8 mouse cellular contexts compared by ENCODE assay signal in genomic region chr5:101688581-101688980, GRCm38 (mm10). TPM values are rescaled to one million over a fixed set of nuclear protein-coding genes. Genes with fewer than 3 reads are reported as not detected.
DNase-seq lines count a peak whose midpoint lies in the region; ATAC-seq lines count a peak whose summit lies in the region.

No protein-coding gene starts in this region.

- peak; percentile 57 for DNase-seq in kidney, postnatal 10 days
- DNase-seq in kidney, postnatal 14 days: no peak
- peak; percentile 84 for DNase-seq in embryo, embryonic 11 days
- peak; percentile 83 for DNase-seq in hindbrain, embryonic 11.5 days (ENCODE audit: low spot score)
- DNase-seq in urinary bladder, postnatal 4 days (ENCODE audit: low spot score in 2 of 2): no peak
- no peak for DNase-seq in thymus, postnatal 14 days
- DNase-seq in natural killer cell, adult 2 months (ENCODE audit: low spot score in 2 of 2): no peak

- no peak overlapping the region; the same call in 1 of the 2 replicates for H3K4me2 ChIP-seq in hindbrain, embryonic 11.5 days (replicated peaks; ENCODE audit: low read depth, low read length)

- ATAC-seq in hindbrain, embryonic 11.5 days (ENCODE audit: low FRiP score): peak; percentile 68; the same call in 1 of the 2 replicates
- ATAC-seq in megakaryocyte progenitor cell, adult 5-6 weeks (replicated peaks; ENCODE audit: poor library complexity): peak; percentile 70

- H3K4me1 ChIP-seq in hindbrain, embryonic 11.5 days (replicated peaks; ENCODE audit: control insufficient read depth, insufficient read depth, low read length): no peaks in the 10 kb centered on the region

- H3K27ac ChIP-seq in hindbrain, embryonic 11.5 days (ENCODE audit: low read depth, low read length): no peak overlapping the region

- no peaks in the 10 kb centered on the region for H3K27me3 ChIP-seq in hindbrain, embryonic 11.5 days (ENCODE audit: control insufficient read depth, insufficient read depth, low read length)

- no peak overlapping the region for H3K4me3 ChIP-seq in hindbrain, embryonic 11.5 days (ENCODE audit: low read depth, low read length)

- H3K9ac ChIP-seq in hindbrain, embryonic 11.5 days (ENCODE audit: low read depth, low read length): no peak overlapping the region

- H3K36me3 ChIP-seq in hindbrain, embryonic 11.5 days (ENCODE audit: control insufficient read depth, insufficient read depth, low read length): no peaks in the 10 kb centered on the region

- WGBS in hindbrain, embryonic 11.5 days: 19% methylated on average over 15 of the region's 15 CpGs

- no peaks in the 10 kb centered on the region for H3K9me3 ChIP-seq in hindbrain, embryonic 11.5 days (ENCODE audit: control insufficient read depth, low read length)

RNA-seq across cellular contexts. Expression of gene Nkx6-1, which starts 23.8 kb away (rescaled TPM):
- 9.8 and 14.7 TPM in 2 replicates for polyA plus RNA-seq in hindbrain, embryonic 11.5 days (2014; fragmentation: Nextera tagmentation; extraction: Ambion mirVana)
- total RNA-seq in megakaryocyte progenitor cell, adult 5-6 weeks (2015): not detected in 2 replicates
- total RNA-seq in megakaryocyte progenitor cell, adult 5-6 weeks (2017): not detected in 2 replicates

Comparison
In these comparisons a context has a peak if more than half of its experiments do, and no peak if none do; other contexts are left out.
1. DNase-seq: peak in kidney, postnatal 10 days (single experiment), embryo, embryonic 11 days (single experiment) and hindbrain, embryonic 11.5 days (single experiment); none in kidney, postnatal 14 days (single experiment), urinary bladder, postnatal 4 days (0 of 2), thymus, postnatal 14 days (single experiment) and natural killer cell, adult 2 months (0 of 2).